Comparison of ENCODE assay signal across 15 mouse cellular contexts in the genomic region with DNA sequence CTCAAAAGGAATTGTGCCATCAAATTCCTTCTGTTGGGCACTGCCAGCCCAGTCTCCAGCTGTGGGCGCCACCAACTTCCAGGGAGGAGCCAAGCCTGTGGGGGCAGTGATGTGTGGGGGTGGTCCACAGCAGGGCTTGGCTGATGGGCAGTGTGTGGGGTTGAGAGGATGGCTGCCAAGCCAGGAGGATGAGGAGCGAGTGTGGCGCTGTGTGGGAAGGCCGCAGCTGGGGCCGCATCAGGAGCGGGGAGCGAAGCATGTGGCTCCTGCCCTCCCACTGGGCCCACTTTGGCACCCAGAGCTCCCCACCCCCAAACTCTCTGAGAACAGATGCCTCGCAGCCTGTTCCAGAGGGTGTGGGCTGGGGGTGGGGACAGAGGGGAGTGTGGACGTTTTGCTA. TPM values are rescaled to one million over a fixed set of nuclear protein-coding genes. Genes with fewer than 3 reads are reported as not detected.
A peak's percentile ranks its signal among the peaks of the same experiment; 100 is the strongest.
DNase-seq lines count a peak whose midpoint lies in the region; ATAC-seq and TF ChIP-seq lines count a peak whose summit lies in the region.
"Had no signal": no experiment of that assay in that cellular context is flagged by ENCODE, and none has a peak within 500 bp of the region (broad histone marks: within the 10 kb centered on the region; RNA-seq: fewer than 3 reads in every experiment).

No protein-coding gene starts in this region.

- ATAC-seq in erythroblast, adult 5-6 weeks (replicated peaks; ENCODE audit: low FRiP score, poor library complexity, severe bottlenecking), result no peak
- ATAC-seq: CD4-positive, CD25-positive, alpha-beta regulatory T cell, adult 4 months; intestine, embryonic 15.5 days had no signal

- no peak overlapping the region for H3K27ac ChIP-seq in heart, adult 2 months
- peak overlapping the region; percentile 69 for H3K27ac ChIP-seq in left cerebral cortex, adult 2 months
- H3K27ac ChIP-seq: intestine, embryonic 15.5 days; liver, embryonic 15.5 days had no signal

- WGBS in heart, adult 2 months, result 68% methylated on average over 9 of the region's 9 CpGs

- no peaks in the 10 kb centered on the region for H3K36me3 ChIP-seq in heart, adult 2 months (ENCODE audit: control insufficient read depth, insufficient read depth, low read length)

- TF ChIP-seq EP300 in heart, adult 2 months (IDR thresholded peaks at IDR 0.05; ENCODE audit: insufficient read depth, low read depth, low read length), result no peak

- TF ChIP-seq CTCF in heart, adult 2 months (IDR thresholded peaks at IDR 0.05), result no peak
- no peak; the same call in 1 of the 2 replicates for TF ChIP-seq CTCF in left cerebral cortex, adult 2 months (IDR thresholded peaks at IDR 0.05)

- intact Hi-C loops in heart, adult 2 months (cut with DNase I), result no loop called here
- intact Hi-C loops in left cerebral cortex, adult 2 months (cut with DNase I), result no loop called here

- no peak for TF ChIP-seq POLR2A in heart, adult 2 months (IDR thresholded peaks at IDR 0.05; ENCODE audit: insufficient read depth, low read depth, low read length)

- no peak overlapping the region for H3K4me3 ChIP-seq in heart, adult 2 months
- no peak overlapping the region for H3K4me3 ChIP-seq in left cerebral cortex, adult 2 months
- H3K4me3 ChIP-seq: intestine, embryonic 15.5 days; liver, embryonic 15.5 days had no signal

- peak; percentile 29 to 30 for DNase-seq in heart, adult 2 months
- DNase-seq in heart, adult 8-10 months (ENCODE audit: low spot score), result no peak
- DNase-seq in right cerebral cortex, adult 18-20 months, result peak; percentile 88
- no peak for DNase-seq in right cerebral cortex, postnatal 4 days
- DNase-seq in left cerebral cortex, adult 2 months (ENCODE audit: extremely low spot score in 1 of 2, low spot score in 2 of 2), result peak; percentile 68 to 79
- no peak for DNase-seq in kidney, adult 9 months
- DNase-seq in lung, postnatal 25 days (ENCODE audit: low spot score), result no peak
- DNase-seq: adrenal gland, postnatal 10 days; thymus, postnatal 25 days had no signal

- no peak overlapping the region for H3K9ac ChIP-seq in heart, adult 2 months (ENCODE audit: low read depth, low read length)
- H3K9ac ChIP-seq: liver, embryonic 15.5 days had no signal

- no peaks in the 10 kb centered on the region for H3K27me3 ChIP-seq in heart, adult 2 months (ENCODE audit: control insufficient read depth, insufficient read depth, low read length)
- H3K27me3 ChIP-seq: intestine, embryonic 15.5 days; liver, embryonic 15.5 days had no signal

- H3K79me2 ChIP-seq in heart, adult 2 months (replicated peaks; ENCODE audit: control insufficient read depth, insufficient read depth, low read length), result peaks cover 3% of the 10 kb centered on the region; the same call in 1 of the 2 replicates

- H3K4me1 ChIP-seq in heart, adult 2 months (ENCODE audit: control insufficient read depth, insufficient read depth, low read length), result peaks cover 17% of the 10 kb centered on the region

RNA-seq across cellular contexts. Expression of gene Calm3, which starts 5.9 kb away (rescaled TPM):
- total RNA-seq in heart, adult 2 months (2021), result 100 to 1,000 TPM; 168 to 175 TPM
- polyA plus RNA-seq in heart, adult 2 months (2012; rRNA removed), result 163 and 206 TPM in 2 replicates
- 100 to 1,000 TPM; 153 to 208 (median 191) TPM for total RNA-seq in heart, adult 8-10 months (2022)
- 1,000 to 10,000 TPM; 1,732 to 1,834 TPM for total RNA-seq in left cerebral cortex, adult 2 months (2021)
- total RNA-seq in erythroblast, adult 5-6 weeks (2015; ENCODE audit: low replicate concordance), result 41.1 and 44.1 TPM in 2 replicates
- 157 and 162 TPM in 2 replicates for total RNA-seq in erythroblast, adult 5-6 weeks (2017; ENCODE audit: low replicate concordance)

RNA-seq across cellular contexts. Expression of gene Ptgir, which starts 11.7 kb away (rescaled TPM):
- 1 to 10 TPM; 1.9 to 2.9 TPM for total RNA-seq in heart, adult 2 months (2021)
- 5.2 and 7.4 TPM in 2 replicates for polyA plus RNA-seq in heart, adult 2 months (2012; rRNA removed)
- total RNA-seq in heart, adult 8-10 months (2022), result 1 to 10 TPM; 1.9 to 3.5 (median 3.1) TPM
- total RNA-seq in left cerebral cortex, adult 2 months (2021), result under 1 TPM; 0.11 to 0.21 TPM
- 1.3 and 6.7 TPM in 2 replicates for total RNA-seq in erythroblast, adult 5-6 weeks (2015; ENCODE audit: low replicate concordance)
- total RNA-seq in erythroblast, adult 5-6 weeks (2017; ENCODE audit: low replicate concordance), result 1.5 and 1.8 TPM in 2 replicates
- total RNA-seq: megakaryocyte-erythroid progenitor cell, adult 5-6 weeks had no signal

RNA-seq across cellular contexts. Expression of gene Gng8, which starts 26.4 kb away (rescaled TPM):
- total RNA-seq in heart, adult 2 months (2021), result 1 to 10 TPM in 1 of 2 experiments, under 1 TPM in 1; 0.47 to 1.6 TPM
- polyA plus RNA-seq in heart, adult 2 months (2012; rRNA removed), result 7.4 and 13.1 TPM in 2 replicates
- 1 to 10 TPM; 1.0 to 1.5 (median 1.1) TPM for total RNA-seq in heart, adult 8-10 months (2022)
- total RNA-seq in left cerebral cortex, adult 2 months (2021), result 1 to 10 TPM; 1.8 to 2.7 TPM
- not detected in 2 replicates for total RNA-seq in erythroblast, adult 5-6 weeks (2015; ENCODE audit: low replicate concordance)
- total RNA-seq in erythroblast, adult 5-6 weeks (2017; ENCODE audit: low replicate concordance), result not detected in 2 replicates
- total RNA-seq: megakaryocyte-erythroid progenitor cell, adult 5-6 weeks; neutrophil, adult 5-6 weeks had no signal
- polyA plus RNA-seq: CD4-positive, CD25-positive, alpha-beta regulatory T cell, adult 4 months had no signal

RNA-seq across cellular contexts. Expression of gene Pnmal2, which starts 26.5 kb away (rescaled TPM):
- total RNA-seq in heart, adult 2 months (2021), result 1 to 10 TPM; 3.8 to 4.1 TPM
- polyA plus RNA-seq in heart, adult 2 months (2012; rRNA removed), result 3.5 and 4.4 TPM in 2 replicates
- total RNA-seq in heart, adult 8-10 months (2022), result 1 to 10 TPM; 3.5 to 4.9 (median 4.3) TPM
- 100 to 1,000 TPM; 304 to 311 TPM for total RNA-seq in left cerebral cortex, adult 2 months (2021)
- not detected in 2 replicates for total RNA-seq in erythroblast, adult 5-6 weeks (2015; ENCODE audit: low replicate concordance)
- not detected in 2 replicates for total RNA-seq in erythroblast, adult 5-6 weeks (2017; ENCODE audit: low replicate concordance)
- total RNA-seq: megakaryocyte-erythroid progenitor cell, adult 5-6 weeks; neutrophil, adult 5-6 weeks had no signal
- polyA plus RNA-seq: CD4-positive, CD25-positive, alpha-beta regulatory T cell, adult 4 months had no signal

RNA-seq across cellular contexts. Expression of gene Pnmal1, which starts 41.5 kb away (rescaled TPM):
- total RNA-seq in heart, adult 2 months (2021), result under 1 TPM in 1 of 2 experiments, not detected in 1; 0.11 TPM
- 0.06 TPM in 2 replicates for polyA plus RNA-seq in heart, adult 2 months (2012; rRNA removed)
- not detected for total RNA-seq in heart, adult 8-10 months (2022)
- 100 to 1,000 TPM; 106 to 118 TPM for total RNA-seq in left cerebral cortex, adult 2 months (2021)
- total RNA-seq in erythroblast, adult 5-6 weeks (2015; ENCODE audit: low replicate concordance), result not detected in 2 replicates
- total RNA-seq in erythroblast, adult 5-6 weeks (2017; ENCODE audit: low replicate concordance), result not detected in 2 replicates
- total RNA-seq: megakaryocyte-erythroid progenitor cell, adult 5-6 weeks; neutrophil, adult 5-6 weeks had no signal
- polyA plus RNA-seq: CD4-positive, CD25-positive, alpha-beta regulatory T cell, adult 4 months had no signal

Comparison
In these comparisons a context has a peak if more than half of its experiments do, and no peak if none do; other contexts are left out.
1. DNase-seq: peak in heart, adult 2 months (2 of 2), right cerebral cortex, adult 18-20 months (single experiment) and left cerebral cortex, adult 2 months (2 of 2); none in heart, adult 8-10 months (single experiment), right cerebral cortex, postnatal 4 days (single experiment), kidney, adult 9 months (single experiment) and lung, postnatal 25 days (single experiment).
2. RNA of gene Calm3, which starts 5.9 kb away (total RNA-seq): 1,732 to 1,834 TPM in left cerebral cortex, adult 2 months; 153 to 208 TPM in heart, adult 8-10 months, 168 to 175 TPM in heart, adult 2 months and 41.1 to 162 TPM in erythroblast, adult 5-6 weeks; every median in the first group is over 4 times any median in the second.